Mouse (Mus musculus) right cerebral cortex, postnatal 14 days (tissue): ENCODE measurements around the gene Cdc14b.
"Not testable (repeated sequence)": the region's sequence is repeated elsewhere in the genome, so short reads cannot be mapped to it uniquely, and the experiment has no call there.

ENCODE experiments used
- DNase-seq: peaks from one replicate; pipeline ENCODE4 v3.0.0; 2022

Cdc14b gene

DNA sequence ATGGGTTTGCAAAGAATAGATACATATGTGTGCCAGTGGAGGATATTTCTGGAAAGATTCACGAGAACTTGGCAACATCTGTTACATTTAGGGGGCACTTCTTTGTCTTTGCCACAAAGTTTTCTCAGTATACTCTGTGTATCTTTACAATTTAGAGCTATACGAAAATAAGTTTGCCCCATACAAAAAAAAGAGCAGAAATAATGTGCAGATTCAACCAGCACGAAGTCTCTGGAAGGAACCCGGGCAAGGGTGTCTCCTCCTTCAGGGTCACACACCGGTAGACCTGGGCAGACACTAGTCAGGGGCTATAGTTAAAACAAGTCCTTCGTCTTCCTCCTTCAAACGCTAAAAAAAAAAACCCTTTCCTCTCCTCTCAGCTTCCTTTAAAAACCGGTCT lies 1.7 kb downstream of the Cdc14b start:
- DNase-seq: no peak

DNA sequence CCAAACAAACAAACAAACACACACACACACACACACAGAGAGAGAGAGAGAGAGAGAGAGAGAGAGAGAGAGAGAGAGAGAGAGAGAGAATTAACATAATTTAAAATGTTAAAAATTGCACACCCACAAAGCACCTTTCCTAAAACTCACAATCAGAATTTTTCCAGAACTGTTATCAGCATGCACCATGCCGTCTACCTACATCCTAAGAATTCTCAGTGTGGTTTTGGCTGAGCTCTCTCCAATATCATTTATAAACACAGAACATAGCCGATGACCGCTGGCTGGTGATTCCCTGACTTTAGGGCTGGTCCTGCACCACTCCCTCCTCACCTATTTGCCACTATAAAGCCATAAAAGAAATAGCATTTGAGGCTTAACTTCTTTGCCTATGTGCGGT lies 6.7 kb downstream of the Cdc14b start:
- no peak for DNase-seq

DNA sequence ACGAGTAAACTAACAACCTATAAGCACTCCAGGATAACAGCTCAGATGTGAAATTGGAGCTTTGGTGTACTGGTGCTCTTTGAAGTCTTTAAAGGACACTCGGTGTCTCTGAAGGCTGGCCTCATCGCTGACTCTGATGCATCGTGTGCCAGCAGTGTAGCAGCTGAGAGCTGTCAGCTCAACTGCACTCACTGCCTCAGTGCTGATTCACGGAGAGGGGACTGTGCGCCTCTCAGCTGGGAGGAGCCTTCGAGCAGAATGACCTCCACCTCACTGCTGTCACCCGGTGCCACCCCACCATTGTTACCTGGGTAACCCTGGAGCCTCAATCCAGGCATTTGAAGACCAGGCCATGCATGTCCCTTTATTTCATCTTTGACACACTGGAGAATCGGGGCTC lies 7.9 kb downstream of the Cdc14b start:
- no peak for DNase-seq

DNA sequence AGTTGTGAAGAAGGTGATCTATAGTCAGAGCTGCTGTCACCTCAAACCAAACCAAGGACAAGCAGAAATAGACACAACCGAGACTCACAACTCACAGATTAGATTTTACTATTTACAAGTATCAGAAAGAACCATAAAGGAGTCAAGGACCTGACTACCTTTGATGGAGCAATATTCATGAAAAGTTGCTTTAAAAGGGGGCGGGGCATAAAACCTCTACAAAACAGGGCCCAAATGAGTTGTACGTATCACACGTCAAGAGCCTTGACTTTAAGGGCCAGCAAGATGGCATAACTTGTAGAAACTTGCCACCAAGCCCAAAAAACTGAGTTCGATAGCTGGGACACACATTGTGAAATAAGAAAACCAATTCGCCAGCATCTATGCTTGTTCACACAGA lies 10.5 kb downstream of the Cdc14b start:
- DNase-seq: no peak

DNA sequence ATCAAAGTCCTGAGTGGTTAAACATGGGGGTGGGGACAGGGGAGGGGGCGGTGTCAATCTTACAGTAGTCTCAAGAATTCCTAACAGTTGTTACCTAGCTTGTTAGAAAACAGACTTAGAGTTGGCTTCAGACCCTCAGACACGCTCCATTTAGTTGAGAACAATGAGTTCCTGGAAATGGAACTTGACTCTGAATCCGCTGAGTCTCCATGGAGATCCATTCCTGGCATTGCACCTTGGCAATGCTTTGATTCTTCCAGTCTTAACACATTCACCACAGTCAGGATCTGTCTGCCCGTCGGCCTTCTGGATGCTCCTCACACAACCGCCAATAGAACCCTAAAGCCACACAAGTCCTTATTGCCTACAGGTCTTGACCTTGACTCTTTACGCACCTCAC lies 15.2 kb downstream of the Cdc14b start:
- no peak for DNase-seq

DNA sequence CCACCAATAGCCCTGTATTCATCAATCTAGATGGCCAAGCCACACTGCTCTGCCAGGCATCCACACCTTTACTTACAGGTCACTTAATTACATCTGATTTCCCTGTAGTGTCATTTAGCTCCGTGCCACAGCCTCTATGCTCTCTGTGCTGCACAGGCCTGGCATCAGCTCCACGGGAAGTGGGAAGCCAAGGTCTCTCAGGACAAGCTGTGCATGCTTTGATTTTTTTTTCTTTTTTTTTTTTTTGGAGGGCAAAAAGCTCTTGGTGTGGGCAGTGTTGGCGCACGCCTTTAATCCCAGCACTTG lies 16.6 kb downstream of the Cdc14b start:
- DNase-seq: no peak

DNA sequence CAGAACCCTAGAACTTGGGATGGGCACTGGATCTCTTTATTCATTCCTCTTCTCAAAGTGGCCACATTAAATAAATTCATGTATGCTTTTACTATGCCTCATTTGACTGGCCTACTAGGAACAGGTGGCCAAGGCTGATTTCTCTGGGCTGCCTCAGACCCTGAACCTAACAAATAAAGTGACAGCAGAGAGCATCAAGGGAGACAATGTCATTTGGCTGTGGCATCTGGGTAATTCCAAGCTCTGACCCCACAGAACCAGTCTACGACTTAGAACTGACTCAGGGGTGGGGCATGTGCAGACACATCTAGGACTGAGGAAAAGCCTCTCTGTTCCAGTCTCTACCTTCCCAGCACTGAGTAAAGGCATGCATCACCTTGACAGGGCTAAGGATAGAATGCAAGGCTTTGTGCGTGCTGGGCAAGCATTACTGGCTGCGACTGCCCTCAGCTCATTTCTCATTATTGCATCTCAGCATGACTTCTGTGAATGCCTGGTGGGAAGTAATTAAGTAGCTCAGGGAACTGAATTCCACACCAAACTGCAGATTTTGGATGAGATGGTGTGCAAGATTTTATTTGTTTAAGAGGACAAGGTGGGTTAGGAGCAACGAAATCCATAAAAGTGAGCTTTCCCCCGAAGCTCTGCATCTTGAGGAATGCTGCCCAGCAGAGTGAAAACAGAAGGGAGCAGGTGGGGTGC lies 17.1 kb downstream of the Cdc14b start:
- DNase-seq: no peak

DNA sequence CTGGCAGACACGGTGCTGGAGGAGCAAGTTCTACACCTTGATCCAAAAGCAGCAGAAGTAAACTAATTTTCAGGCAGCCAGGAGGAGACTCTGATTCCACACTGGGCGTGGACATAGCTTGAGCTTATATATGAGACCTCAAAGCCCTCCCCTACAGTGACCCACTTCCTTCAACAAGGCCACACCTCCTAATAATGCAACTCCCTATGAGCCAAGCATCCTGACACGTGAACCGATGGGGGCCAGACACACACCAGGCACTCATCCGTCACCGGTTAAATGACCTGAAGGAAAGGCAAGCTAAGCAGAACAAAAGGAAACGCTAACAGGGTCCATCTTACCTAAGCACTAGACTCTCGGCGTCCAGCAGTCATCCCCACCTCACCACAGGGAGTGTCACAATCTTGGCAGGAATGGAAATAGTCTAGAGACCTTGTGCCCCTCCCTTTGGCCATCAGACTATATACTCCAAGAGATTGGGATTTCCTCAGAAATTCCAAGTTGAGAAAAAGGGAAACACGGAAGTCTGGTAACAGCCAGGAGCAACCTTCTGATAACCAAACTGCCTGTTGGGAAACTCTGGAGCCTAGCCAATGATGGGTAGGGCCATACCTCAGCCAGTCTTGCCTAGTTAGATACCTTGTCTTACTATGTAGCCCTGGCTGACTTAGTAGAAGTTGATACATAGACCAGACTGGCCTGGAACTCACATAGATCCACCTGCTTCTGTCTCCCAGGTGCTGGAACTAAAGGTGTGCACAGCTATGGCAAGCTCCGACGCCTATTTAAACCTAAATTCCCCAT lies 17.9 kb downstream of the Cdc14b start:
- DNase-seq: no peak

DNA sequence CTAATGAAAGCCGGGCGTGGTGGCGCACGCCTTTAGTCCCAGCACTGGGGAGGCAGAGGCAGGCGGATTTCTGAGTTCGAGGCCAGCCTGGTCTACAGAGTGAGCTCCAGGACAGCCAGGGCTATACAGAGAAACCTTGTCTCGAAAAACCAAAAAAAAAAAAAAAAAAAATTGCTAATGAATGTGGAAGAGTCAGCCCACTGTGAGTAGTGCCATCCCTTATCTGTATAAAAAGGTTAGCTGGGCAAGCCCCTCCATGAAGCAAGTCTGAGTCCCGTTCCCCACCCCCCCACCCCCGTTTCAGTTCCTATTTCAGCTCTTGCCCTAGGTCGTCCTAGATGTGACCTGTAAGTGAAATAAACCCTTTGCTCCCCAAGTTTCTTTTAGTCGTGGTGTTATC lies 20.9 kb downstream of the Cdc14b start:
- not testable (repeated sequence) for DNase-seq

DNA sequence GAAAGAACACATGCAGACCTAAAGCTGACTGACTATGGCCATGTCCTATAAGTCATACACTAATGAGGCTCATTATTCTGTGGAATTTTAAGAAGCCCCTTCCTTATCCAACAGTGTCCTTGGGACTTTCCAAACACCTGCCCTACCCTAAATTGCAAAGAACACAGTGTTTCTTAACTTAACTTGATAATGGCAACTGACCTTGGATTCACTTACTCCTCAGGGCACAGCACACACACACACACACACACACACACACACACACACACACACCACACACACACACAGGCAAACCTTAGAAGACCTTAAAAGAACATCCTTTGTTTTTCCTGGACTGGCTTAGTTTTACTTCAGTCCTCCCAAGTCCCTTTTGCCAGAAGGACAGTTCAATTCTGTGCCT lies 21.4 kb downstream of the Cdc14b start:
- no peak for DNase-seq

DNA sequence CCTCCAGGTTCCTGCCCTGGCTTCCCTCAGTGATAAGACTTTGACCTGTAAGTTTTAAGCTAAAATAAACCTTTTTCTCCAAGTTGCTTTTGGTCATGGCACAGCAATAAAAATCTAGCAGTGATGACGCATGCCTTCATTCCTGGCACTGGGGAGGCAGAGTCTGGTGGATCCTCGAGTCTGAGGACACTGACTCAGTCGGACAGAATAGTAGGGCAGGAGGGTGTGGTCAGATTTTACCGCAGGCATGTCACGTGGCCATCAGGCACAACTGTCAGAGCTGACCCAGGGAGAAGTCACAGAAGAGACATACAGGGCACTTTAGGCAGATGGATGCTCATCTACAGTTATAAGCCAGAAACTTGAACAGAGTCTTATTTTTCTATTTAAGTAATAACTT lies 22.9 kb downstream of the Cdc14b start:
- no peak for DNase-seq

DNA sequence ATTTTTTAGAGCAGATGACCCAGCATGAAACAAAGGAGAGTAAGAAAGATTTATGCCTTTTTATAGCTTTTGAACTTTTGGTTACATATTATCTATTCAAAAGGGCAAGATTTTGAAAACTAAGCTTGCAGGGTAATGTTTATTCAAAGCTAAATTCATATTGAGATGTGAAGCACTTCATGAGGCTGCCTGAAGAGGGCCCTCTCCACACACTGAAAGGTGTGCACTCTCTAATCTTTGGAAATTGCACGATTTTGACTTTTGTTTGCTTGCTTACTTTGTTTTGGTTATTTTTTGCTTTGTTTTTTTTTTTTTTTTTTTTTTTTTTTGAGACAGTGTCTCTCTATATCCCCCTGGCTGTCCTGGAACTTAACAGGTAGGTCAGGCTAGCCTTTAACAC lies 24.7 kb downstream of the Cdc14b start:
- peak; percentile 38 for DNase-seq

DNA sequence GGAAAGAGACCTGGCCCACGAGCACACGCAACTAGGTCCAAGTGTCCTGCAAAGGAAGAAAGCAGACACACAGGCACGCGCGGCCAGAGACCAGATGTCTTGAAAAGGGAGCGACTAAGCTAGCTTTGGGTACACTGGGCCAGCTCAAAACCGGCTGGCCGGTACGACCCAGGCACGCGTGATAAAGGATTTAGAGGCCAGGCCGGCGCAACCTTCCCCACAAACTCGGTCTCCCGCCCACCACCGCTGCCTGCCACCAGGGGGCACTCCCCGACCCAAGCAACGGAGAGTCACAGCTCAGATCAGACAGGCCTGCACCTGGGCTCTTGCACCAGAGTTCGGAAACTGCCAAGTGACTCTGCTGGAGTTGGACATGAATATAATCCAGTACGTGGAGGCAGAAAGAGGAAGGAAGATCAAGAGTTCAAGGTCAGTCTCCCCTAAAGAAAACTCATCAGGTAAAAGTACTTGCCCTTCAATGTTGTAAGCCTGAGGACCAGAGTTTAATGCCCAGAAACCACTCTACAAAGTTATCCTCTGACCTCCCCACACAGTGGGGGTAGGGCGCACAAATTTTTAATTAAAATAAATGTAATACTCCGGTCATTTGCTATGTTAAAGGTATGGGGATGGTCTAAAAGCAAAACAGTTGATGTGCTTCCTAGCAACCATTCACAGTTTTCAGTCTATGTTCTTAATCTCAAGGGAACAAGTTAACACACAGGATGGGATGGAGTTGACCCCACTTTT lies 26.1 kb downstream of the Cdc14b start:
- DNase-seq: peak; percentile 77

DNA sequence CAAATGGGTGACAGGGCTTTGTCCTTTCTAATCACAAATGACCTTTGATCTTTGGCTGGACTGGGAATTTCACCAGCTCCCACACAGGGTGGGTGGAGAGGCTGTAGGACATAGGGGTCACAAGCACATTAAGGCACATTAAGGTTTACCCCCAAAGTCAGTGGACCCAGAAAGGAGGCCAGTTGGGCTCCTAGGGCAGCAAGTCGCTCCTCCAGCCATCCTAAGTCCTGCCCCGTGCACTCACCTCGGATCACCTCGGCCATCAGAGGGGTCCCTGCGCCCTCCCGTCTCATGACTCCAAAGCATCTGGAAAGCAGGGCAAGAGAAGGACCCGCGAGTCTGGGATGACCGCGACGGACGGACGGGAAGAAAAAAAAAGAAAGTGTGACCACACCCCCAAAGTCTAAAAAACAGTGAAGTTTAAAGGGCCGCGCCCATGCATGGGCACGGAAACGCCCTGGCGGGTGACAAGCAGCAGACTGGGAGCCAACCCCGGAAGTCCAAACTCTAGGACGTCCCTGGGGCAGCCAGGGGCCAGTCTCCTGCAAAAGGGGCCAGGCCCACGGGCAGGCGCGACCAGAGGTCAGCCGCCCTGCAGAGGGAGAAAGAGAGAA lies 26.8 kb downstream of the Cdc14b start:
- DNase-seq: peak; percentile 6

DNA sequence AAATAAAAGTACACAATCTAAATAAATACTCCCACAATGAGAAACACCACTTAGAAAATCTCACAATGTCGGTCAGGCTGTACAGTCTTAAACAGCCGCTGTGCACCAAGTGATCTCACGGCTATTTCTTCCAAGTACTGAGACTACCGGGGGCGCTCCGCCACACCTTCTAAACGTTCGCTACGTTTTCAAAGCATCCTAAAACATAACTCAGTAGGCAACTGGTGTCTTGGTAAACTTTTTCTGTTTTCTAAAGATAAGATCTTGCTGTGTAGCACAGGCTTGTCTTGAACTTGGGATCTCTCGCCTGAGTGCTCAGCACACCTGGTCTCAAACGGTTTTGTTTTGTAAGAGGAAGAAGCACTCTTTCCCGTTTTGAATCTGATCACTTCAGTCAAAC lies 29.0 kb downstream of the Cdc14b start:
- no peak for DNase-seq

DNA sequence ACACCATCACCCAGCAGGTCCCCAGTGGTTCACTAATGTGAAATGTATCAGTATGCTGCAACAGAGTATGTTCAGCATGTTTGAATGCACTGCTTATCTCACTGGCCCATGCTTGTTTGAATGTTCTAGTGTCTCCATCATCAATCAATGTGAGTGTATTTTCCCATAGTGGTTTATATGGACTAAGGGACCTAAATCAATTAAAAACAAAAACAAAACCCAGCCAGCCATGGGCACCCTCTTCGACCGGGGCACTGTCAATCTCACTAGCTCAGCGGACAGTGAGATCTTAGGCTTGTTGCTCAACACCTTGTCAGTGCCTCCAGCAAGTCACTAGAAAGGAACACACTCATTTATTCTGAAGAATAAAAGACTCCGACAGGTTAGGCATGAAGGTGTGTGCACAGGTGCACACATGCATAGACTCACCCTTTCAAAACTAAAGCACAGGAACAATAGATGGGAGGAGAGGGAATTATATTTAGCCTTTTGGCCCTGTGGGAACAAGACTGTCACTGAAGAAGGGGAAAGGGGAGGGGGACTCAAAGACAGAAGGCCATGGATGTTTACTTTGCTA lies 30.3 kb downstream of the Cdc14b start:
- DNase-seq: no peak

DNA sequence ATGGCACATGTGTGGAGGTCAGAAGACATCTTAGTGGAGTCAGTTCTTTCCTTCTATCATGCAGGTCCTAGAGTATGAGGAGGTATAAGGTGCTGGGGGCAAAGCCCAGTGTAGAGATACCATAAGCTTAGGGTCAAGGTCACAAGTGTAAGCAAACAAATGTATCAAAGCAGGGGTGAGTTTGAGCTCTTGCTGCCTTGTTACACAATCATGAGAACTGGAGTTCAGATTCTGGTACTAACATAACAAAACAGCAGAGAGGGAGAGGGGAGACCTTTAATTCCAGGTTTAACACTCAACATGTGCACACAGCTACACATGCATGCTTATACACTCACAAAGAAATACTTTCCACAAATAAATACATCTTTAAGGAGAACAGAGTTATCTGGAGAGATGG lies 32.4 kb downstream of the Cdc14b start:
- no peak for DNase-seq

DNA sequence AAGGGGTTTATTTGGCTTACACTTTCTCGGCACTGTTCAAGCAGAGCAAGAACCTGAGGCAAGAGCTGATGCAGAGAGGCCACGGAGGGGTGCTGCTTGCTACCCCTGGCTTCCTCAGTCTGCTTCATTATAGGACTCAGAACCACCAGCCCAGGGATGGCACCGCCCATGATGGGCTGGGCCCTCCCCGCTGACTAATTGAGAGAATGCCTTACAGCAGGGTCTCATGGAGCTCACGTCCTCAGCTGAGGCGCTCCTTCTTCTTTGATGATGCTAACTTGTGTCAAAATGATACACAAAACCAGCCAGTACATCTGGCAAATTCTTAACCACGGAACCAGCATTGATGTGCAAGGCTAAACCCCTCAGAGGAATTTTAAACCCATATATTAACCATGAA lies 34.5 kb downstream of the Cdc14b start:
- DNase-seq: no peak

DNA sequence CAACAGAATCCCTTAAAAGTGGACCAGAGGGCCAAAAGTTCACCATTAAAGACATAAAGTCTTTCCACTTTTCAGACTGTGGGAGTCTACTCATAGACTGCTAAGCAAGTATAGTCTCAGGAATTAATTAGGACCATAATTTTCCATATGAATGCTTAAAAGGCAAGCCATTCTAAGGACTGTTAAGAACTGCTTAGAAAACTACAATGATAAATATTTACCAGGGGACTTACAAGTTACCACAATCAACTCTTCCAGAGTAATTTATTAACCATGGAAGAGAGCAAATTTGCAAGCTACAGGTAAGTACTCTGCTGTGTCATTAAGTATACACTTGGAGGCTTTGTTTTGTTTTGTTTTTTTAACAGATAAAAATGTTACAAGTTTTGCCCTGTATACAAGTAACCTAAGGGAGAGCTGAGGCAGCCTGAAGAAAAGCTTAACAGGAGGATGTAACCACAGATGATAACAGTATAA lies 37.4 kb downstream of the Cdc14b start:
- no peak for DNase-seq

DNA sequence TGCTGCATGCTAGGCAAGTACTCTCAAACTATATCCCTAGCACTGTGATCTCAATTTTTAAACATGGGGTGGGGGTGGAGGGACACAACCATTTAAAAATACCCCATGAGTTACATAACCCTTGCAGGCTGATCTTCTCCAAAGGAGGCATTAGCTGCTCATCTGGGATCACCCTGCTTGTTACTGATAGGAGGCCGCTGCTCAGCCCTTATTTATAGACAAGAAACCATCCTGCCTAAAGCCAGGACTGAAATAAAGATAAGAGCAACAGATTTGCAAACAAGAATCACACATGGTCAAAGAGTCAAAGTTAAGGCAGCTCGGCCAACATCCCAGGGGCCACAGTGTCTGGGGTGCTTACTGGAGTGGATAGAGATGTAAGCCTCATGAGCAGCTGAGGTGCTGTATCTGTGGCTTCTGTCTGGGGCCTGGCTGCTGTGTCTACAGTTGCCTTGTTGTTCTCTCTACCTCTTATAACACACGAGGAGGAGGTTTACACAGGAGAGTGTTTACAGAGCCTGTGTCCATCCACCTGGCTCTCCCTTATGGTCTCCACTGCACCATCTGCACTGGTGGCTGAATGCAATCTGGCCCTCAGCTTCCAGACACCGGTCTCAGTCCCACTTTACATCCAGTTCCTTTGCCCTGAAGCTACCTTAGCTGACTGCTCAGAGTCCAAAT lies 38.0 kb downstream of the Cdc14b start:
- no peak for DNase-seq

DNA sequence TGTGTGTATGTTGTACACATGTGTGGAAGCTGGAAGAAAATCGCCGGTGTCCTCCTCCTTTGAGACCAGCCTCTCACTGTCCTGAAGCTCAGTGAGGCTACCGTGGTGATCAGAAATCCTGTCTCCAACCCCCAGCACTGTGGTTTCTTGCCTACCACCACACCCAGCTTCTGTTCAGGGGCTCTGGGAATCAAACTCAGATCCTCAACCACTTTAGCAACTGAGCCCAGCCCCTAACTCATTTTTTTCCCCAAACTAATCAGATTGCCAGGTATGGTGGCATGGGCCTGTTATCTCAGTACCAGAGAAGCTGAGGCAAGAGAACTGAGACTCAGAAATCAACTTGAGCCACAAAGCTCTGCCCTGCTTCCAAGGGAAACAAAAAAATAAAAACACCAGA lies 39.3 kb downstream of the Cdc14b start:
- DNase-seq: no peak

DNA sequence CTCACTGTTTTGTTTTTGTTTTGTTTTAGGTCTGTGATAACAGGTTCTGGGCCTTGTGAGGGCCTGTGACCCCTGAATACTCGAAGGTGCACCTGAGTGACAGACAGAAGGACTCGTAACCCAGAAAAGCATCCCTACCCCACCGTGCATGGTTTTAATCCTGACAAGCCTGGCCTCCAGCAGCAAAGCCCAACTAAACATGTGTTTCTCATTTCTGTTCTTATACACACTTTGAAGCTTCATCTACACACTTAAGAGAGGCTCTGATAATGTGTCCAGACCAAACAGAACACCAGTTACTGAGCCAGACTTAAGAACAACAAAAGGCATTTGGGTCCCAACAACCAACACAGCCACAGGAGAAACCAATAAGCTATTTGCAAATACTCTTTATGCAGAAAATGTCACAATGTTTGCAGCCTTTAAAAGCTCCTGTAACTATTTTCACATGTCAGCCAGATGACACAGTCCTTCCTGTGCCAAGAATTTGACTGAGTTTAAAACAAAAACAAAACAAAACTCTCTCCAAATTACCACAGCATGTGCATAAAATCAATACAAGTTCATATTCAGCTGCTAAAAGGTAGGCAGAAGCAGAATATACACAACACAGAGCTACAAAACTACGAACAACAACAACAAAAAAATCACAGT lies 39.9 kb downstream of the Cdc14b start:
- no peak for DNase-seq
